Mouse (Mus musculus) liver, embryonic 15.5 days (tissue): Measurements from ENCODE around the gene Egln3. TPM values are rescaled to one million over a fixed set of nuclear protein-coding genes. Genes with fewer than 3 reads are reported as not detected.
A peak's percentile ranks its signal among the peaks of the same experiment; 100 is the strongest.

Experiments
- ATAC-seq: fragments of 200-750 bp; cut with Nextera tagmentation; 2 replicates; pipeline ENCODE4 v1.8.0; 2017; ENCODE audit warnings: moderate number of reproducible peaks, mild to moderate bottlenecking, moderate library complexity; ENCODE audit not compliant: insufficient read depth
- H3K27ac ChIP-seq: fragments of 300-500 bp; sonication (generic); replicated peaks from 2 replicates; pipeline ENCODE4 v1.5.1; 2015; ENCODE audit warnings: mild to moderate bottlenecking, inconsistent platforms
- H3K27me3 ChIP-seq: fragments of 300-500 bp; sonication (generic); 2 replicates; pipeline ENCODE4 v1.6.1; 2015; ENCODE audit warnings: mild to moderate bottlenecking, inconsistent platforms
- H3K36me3 ChIP-seq: fragments of 300-500 bp; sonication (generic); replicated peaks from 2 replicates; pipeline ENCODE4 v1.6.1; 2015; ENCODE audit warnings: moderate library complexity, mild to moderate bottlenecking, inconsistent platforms
- H3K4me1 ChIP-seq: fragments of 300-500 bp; sonication (generic); replicated peaks from 2 replicates; pipeline ENCODE4 v1.6.1; 2015; ENCODE audit warnings: inconsistent platforms
- H3K4me2 ChIP-seq: fragments of 300-500 bp; sonication (generic); 2 replicates; pipeline ENCODE4 v1.6.1; 2015; ENCODE audit warnings: moderate library complexity, mild to moderate bottlenecking, inconsistent platforms
- H3K4me3 ChIP-seq: fragments of 300-500 bp; sonication (generic); replicated peaks from 2 replicates; pipeline ENCODE4 v1.5.1; 2015; ENCODE audit warnings: mild to moderate bottlenecking, inconsistent platforms
- H3K9ac ChIP-seq: fragments of 300-500 bp; sonication (generic); 2 replicates; pipeline ENCODE4 v1.6.1; 2015; ENCODE audit warnings: moderate library complexity, mild to moderate bottlenecking, inconsistent platforms
- H3K9me3 ChIP-seq: fragments of 300-500 bp; sonication (generic); replicated peaks from 2 replicates; pipeline ENCODE4 v1.6.1; 2016; ENCODE audit warnings: inconsistent platforms
- WGBS: fragments of 180-500 bp; shearing (Covaris S2); methylation state at CpG from one replicate; pipeline ENCODE4 v1.1.7; 2015; ENCODE audit warnings: mixed read lengths; ENCODE audit not compliant: insufficient replicate concordance; 5-methylcytosine and 5-hydroxymethylcytosine counted together
- polyA plus RNA-seq: library from polyadenylated mRNA; unstranded; fragments of >200 nt; fragmentation: Nextera tagmentation; extraction: Ambion mirVana; gene quantifications from 2 replicates; pipeline ENCODE4 v1.2.1, GENCODE M21; 2015

Gene Egln3
- polyA plus RNA-seq, 1 experiment from 2014 or later: 2.3 TPM

DNA sequence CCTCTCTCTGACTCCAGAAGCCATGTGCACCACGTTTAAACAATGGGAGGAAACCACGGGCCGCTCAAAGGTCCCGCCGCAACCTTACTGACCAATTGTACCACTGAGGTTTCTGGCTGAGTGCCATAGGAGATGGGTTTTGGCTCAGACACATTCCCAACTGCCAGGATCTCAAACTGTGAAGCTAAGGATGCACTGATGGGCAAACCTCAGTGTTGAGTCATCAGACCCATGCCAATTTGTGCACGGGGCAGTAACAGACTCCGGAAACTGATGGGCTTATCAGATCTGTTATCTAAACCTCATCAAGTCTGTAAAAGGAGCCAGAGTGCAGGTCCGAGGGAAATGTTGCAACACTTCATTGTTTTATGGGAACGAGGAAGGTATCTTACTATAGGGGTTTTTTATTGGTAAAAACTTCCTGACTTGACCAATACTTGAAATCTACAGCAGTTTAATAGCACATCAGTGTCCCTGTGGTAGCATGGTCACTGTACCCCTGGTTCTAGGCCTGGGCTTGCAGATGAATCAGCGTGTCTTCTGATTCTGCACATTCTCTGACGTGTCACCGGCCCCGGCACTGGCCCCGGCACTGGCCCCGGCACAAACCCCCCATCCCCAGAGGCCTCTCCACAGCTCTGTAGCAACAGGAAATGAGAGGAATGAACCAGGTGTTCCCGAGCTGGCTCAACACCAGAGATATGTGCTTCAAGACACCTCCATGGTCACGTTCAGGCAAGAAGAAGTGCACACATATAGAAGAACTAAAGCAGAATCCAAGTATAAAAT is 15.7 kb downstream of the Egln3 start:
- Histone ChIP-seq H3K4me2 (peak overlapping the region; percentile 1; the same call in 1 of the 2 replicates), H3K4me1 (peaks cover 34% of the 10 kb centered on the region), H3K27ac (no peak overlapping the region), H3K27me3 (peaks cover 42% of the 10 kb centered on the region), H3K9me3 (no peaks in the 10 kb centered on the region), H3K4me3 (no peak overlapping the region), H3K36me3 (no peaks in the 10 kb centered on the region), H3K9ac (no peak overlapping the region)
- no peak for ATAC-seq
- 11% methylated on average over 17 of the region's 17 CpGs for WGBS

- no peak for ATAC-seq
- 16% methylated on average over 14 of the region's 14 CpGs for WGBS
- Histone ChIP-seq H3K9me3 (no peaks in the 10 kb centered on the region), H3K36me3 (no peaks in the 10 kb centered on the region), H3K27me3 (peaks cover 36% of the 10 kb centered on the region), H3K4me3 (no peak overlapping the region), H3K4me1 (peaks cover 25% of the 10 kb centered on the region), H3K27ac (no peak overlapping the region), H3K4me2 (peak overlapping the region; percentile 1; the same call in 1 of the 2 replicates), H3K9ac (no peak overlapping the region)
Observed at GRCm38 (mm10) chr12:54186926-54187623, 16.6 kb downstream of the Egln3 start.

- Histone ChIP-seq H3K36me3 (no peaks in the 10 kb centered on the region), H3K4me3 (no peak overlapping the region), H3K27ac (no peak overlapping the region), H3K9me3 (no peaks in the 10 kb centered on the region), H3K27me3 (peaks cover 31% of the 10 kb centered on the region), H3K9ac (no peak overlapping the region), H3K4me1 (peaks cover under 1% of the 10 kb centered on the region; the same call in 1 of the 2 replicates), H3K4me2 (no peak overlapping the region)
- ATAC-seq: no peak
- 66% methylated on average over 7 of the region's 7 CpGs for WGBS
Observed at GRCm38 (mm10) chr12:54184264-54184663, 19.4 kb downstream of the Egln3 start.

- H3K27me3 ChIP-seq: no peaks in the 10 kb centered on the region
- H3K9me3 ChIP-seq: no peaks in the 10 kb centered on the region
- WGBS: 47% methylated on average over 3 of the region's 3 CpGs
- no peak overlapping the region for H3K9ac ChIP-seq
- no peaks in the 10 kb centered on the region for H3K36me3 ChIP-seq
- no peak overlapping the region for H3K4me3 ChIP-seq
- H3K4me1 ChIP-seq: no peaks in the 10 kb centered on the region
- H3K27ac ChIP-seq: no peak overlapping the region
- H3K4me2 ChIP-seq: no peak overlapping the region
- no peak for ATAC-seq
Observed at GRCm38 (mm10) chr12:54178323-54178722, 25.3 kb downstream of the Egln3 start.

DNA sequence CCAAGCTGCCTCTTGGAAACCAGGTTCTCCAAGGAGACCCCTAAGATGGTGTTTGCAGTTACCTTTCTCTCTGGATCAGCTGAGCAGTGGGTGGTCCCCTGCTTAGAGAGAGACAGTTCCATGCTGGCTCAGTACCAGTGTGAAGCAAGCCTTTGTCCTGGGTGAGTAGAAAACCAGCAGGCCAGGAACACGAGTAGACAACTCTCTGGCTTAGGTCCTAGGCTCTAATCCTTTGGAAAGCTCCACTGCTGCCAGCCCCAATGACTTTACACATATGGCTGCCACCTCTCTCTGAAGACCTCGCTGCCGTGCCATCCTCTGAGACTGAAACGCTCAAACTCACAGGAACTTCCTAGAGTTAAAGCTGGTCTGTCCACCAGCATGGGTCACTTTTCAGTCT is 34.9 kb downstream of the Egln3 start:
- whole genome bisulfite sequencing: 71% methylated on average over 4 of the region's 4 CpGs
- no peak overlapping the region for H3K4me2 ChIP-seq
- H3K36me3 ChIP-seq: no peaks in the 10 kb centered on the region
- H3K27me3 ChIP-seq: peaks cover 17% of the 10 kb centered on the region
- no peaks in the 10 kb centered on the region for H3K9me3 ChIP-seq
- H3K4me1 ChIP-seq: peaks cover 15% of the 10 kb centered on the region
- H3K27ac ChIP-seq: no peak overlapping the region
- no peak overlapping the region for H3K9ac ChIP-seq
- no peak for ATAC-seq
- no peak overlapping the region for H3K4me3 ChIP-seq

DNA sequence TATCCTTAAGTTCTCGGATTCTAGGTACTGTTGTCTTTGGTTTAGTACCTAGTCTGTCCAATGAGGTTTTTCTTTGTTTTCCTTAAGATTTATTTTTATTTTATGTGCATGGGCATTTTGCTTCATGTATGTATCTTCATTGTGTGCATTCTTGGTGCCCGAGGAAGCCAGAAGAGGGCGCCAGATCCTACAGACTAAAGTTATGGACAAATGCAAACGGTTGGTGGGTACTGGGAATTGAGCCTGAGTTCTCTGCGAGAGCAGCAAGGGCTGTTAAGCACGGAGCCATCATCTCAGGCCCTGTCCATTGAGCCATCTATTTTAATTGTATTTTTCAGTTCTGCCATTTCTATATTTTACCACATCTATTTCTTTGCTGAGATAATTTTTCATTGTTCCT is 35.9 kb downstream of the Egln3 start:
- ATAC-seq: no peak
- Histone ChIP-seq H3K27ac (no peak overlapping the region), H3K4me2 (no peak overlapping the region), H3K36me3 (no peaks in the 10 kb centered on the region), H3K27me3 (peaks cover 17% of the 10 kb centered on the region), H3K9ac (no peak overlapping the region), H3K9me3 (no peaks in the 10 kb centered on the region), H3K4me1 (peaks cover 25% of the 10 kb centered on the region), H3K4me3 (no peak overlapping the region)
- WGBS: 58% methylated on average over 6 of the region's 6 CpGs

DNA sequence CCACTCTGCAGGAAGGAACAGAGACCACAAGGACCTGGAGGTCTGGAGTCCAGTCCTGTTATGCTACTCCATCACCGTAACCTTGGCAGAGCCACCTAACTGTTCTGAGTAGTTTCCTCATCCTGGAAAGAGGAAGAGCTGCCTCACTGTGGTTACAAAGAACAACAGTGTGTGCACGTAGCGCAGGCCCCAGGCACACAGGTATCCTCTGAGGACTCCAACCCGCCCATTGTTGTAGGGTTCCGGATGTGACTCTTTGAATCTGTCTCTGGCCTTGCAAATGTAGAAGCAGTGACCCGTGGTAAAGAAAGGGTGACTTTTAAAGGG is 39.0 kb downstream of the Egln3 start:
- Histone ChIP-seq H3K4me3 (no peak overlapping the region), H3K4me2 (no peak overlapping the region), H3K9me3 (no peaks in the 10 kb centered on the region), H3K4me1 (peaks cover 50% of the 10 kb centered on the region), H3K27me3 (peaks cover 17% of the 10 kb centered on the region), H3K36me3 (no peaks in the 10 kb centered on the region), H3K27ac (peak overlapping the region; percentile 33; the same call in 1 of the 2 replicates), H3K9ac (no peak overlapping the region)
- WGBS: 30% methylated on average over 6 of the region's 6 CpGs
- ATAC-seq: no peak

- no peak overlapping the region for H3K9ac ChIP-seq
- no peaks in the 10 kb centered on the region for H3K9me3 ChIP-seq
- no peaks in the 10 kb centered on the region for H3K36me3 ChIP-seq
- H3K4me2 ChIP-seq: 0 out of 2 replicates have a peak overlapping the region, but pooled peaks have one; percentile 64
- no peak for ATAC-seq
- H3K4me3 ChIP-seq: no peak overlapping the region
- H3K4me1 ChIP-seq: peaks cover 55% of the 10 kb centered on the region
- H3K27ac ChIP-seq: peak overlapping the region; percentile 33; the same call in 1 of the 2 replicates
- WGBS: 34% methylated on average over 9 of the region's 9 CpGs
- peaks cover 17% of the 10 kb centered on the region for H3K27me3 ChIP-seq
Observed at GRCm38 (mm10) chr12:54164040-54164723, 39.5 kb downstream of the Egln3 start.

- peak overlapping the region; percentile 64 for H3K4me2 ChIP-seq
- peaks cover 17% of the 10 kb centered on the region for H3K27me3 ChIP-seq
- peak overlapping the region; percentile 49 for H3K9ac ChIP-seq
- H3K4me1 ChIP-seq: peaks cover 62% of the 10 kb centered on the region
- no peaks in the 10 kb centered on the region for H3K36me3 ChIP-seq
- H3K4me3 ChIP-seq: peak overlapping the region; percentile 32
- H3K9me3 ChIP-seq: no peaks in the 10 kb centered on the region
- H3K27ac ChIP-seq: peak overlapping the region; percentile 89
- WGBS: 6% methylated on average over 4 of the region's 4 CpGs
- ATAC-seq: peak; percentile 23; the same call in 1 of the 2 replicates
Observed at GRCm38 (mm10) chr12:54163166-54163565, 40.5 kb downstream of the Egln3 start.

DNA sequence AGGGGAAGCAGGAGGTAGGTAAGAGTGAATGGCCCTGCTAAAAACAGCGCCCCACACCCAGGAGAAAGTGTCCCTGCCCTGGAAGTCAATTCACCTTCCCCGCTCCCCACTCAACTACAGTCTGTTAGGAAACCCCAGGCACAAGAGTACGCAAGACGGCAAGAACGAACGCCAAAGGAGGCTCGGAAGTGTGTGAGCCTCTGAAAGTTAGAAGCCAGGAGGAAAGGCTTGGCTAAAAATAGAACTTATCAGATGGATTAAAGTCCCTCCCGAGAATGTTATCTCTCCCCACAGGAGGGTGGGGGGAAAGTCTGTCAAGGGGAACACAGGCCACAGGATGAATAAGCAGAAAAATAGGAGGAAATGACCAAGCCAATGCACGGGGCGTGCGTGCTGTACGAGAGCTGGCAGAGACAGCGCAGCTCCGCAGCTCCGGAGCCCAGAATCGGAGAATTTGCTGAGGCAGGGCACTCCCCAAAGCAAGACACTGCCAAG is 41.0 kb downstream of the Egln3 start:
- peaks cover 17% of the 10 kb centered on the region for H3K27me3 ChIP-seq
- no peaks in the 10 kb centered on the region for H3K36me3 ChIP-seq
- WGBS: under 1% methylated on average over 16 of the region's 16 CpGs
- H3K9me3 ChIP-seq: no peaks in the 10 kb centered on the region
- H3K4me2 ChIP-seq: peak overlapping the region; percentile 64
- H3K4me3 ChIP-seq: peak overlapping the region; percentile 32
- ATAC-seq: peak; percentile 92
- peaks cover 62% of the 10 kb centered on the region for H3K4me1 ChIP-seq
- H3K9ac ChIP-seq: peak overlapping the region; percentile 49
- peak overlapping the region; percentile 89 for H3K27ac ChIP-seq
